Mouse (Mus musculus) midbrain, embryonic 12.5 days (tissue): ENCODE measurements around the gene Sec31a. TPM values are rescaled to one million over a fixed set of nuclear protein-coding genes. Genes with fewer than 3 reads are reported as not detected.

Source experiments
- ATAC-seq: fragments of 200-750 bp; cut with Nextera tagmentation; 2 replicates; pipeline ENCODE4 v1.8.0; 2017; ENCODE audit warnings: low read depth, moderate TSS enrichment, moderate library complexity; ENCODE audit not compliant: low FRiP score
- H3K27ac ChIP-seq: fragments of 300-500 bp; sonication (generic); replicated peaks from 2 replicates; pipeline ENCODE4 v1.5.1; 2016; ENCODE audit warnings: mild to moderate bottlenecking
- H3K27me3 ChIP-seq: fragments of 300-500 bp; sonication (generic); 2 replicates; pipeline ENCODE4 v1.6.1; 2016; ENCODE audit warnings: mild to moderate bottlenecking
- H3K36me3 ChIP-seq: fragments of 300-500 bp; sonication (generic); 2 replicates; pipeline ENCODE4 v1.6.1; 2016
- H3K4me1 ChIP-seq: fragments of 300-500 bp; sonication (generic); 2 replicates; pipeline ENCODE4 v1.6.1; 2016
- H3K4me2 ChIP-seq: fragments of 300-500 bp; sonication (generic); replicated peaks from 2 replicates; pipeline ENCODE4 v1.6.1; 2016; ENCODE audit warnings: mild to moderate bottlenecking, moderate library complexity
- H3K4me3 ChIP-seq: fragments of 300-500 bp; sonication (generic); 2 replicates; pipeline ENCODE4 v1.5.1; 2016; ENCODE audit warnings: mild to moderate bottlenecking
- H3K9ac ChIP-seq: fragments of 300-500 bp; sonication (generic); replicated peaks from 2 replicates; pipeline ENCODE4 v1.6.1; 2016; ENCODE audit warnings: mild to moderate bottlenecking, moderate library complexity
- H3K9me3 ChIP-seq: fragments of 300-500 bp; sonication (generic); 2 replicates; pipeline ENCODE4 v1.6.1; 2016; ENCODE audit warnings: mild to moderate bottlenecking
- WGBS: fragments of 180-500 bp; shearing (Covaris S2); methylation state at CpG from one replicate; pipeline ENCODE4 v1.1.7; 2016; 5-methylcytosine and 5-hydroxymethylcytosine counted together
- polyA plus RNA-seq: library from polyadenylated mRNA; unstranded; fragments of >200 nt; fragmentation: Nextera tagmentation; extraction: Ambion mirVana; gene quantifications from 2 replicates; pipeline ENCODE4 v1.2.1, GENCODE M21; 2016

The Sec31a gene
- polyA plus RNA-seq, 1 experiment from 2014 or later, result 108 TPM

DNA sequence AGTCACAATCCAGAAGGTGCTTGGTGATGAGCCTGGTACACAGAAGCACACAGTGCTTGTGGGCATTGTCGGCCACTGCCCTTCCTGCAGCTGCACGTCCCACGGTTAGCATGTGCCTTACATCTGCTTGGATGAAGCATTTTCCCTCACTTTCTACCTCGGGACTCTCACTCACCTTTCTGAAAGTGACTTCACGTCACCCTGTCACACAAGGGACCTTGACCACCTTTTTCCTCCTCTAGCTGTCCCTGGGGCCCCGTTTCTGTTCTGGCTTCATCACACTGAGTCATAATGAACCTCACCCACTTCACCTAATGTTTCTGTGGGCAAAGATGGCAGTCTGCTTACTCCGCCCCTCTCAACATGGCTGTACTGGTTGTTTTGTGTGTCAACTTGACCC, 75.0 kb downstream of the Sec31a start:
- no peaks in the 10 kb centered on the region for H3K4me1 ChIP-seq
- H3K9ac ChIP-seq, result no peak overlapping the region
- no peak overlapping the region for H3K4me2 ChIP-seq
- H3K27me3 ChIP-seq, result no peaks in the 10 kb centered on the region
- no peak overlapping the region for H3K4me3 ChIP-seq
- ATAC-seq, result no peak
- WGBS, result 91% methylated on average over 7 of the region's 7 CpGs
- H3K36me3 ChIP-seq, result no peaks in the 10 kb centered on the region
- 0 out of 2 replicates have a peak, but pooled peaks cover 3% of the 10 kb centered on the region for H3K9me3 ChIP-seq
- no peak overlapping the region for H3K27ac ChIP-seq

DNA sequence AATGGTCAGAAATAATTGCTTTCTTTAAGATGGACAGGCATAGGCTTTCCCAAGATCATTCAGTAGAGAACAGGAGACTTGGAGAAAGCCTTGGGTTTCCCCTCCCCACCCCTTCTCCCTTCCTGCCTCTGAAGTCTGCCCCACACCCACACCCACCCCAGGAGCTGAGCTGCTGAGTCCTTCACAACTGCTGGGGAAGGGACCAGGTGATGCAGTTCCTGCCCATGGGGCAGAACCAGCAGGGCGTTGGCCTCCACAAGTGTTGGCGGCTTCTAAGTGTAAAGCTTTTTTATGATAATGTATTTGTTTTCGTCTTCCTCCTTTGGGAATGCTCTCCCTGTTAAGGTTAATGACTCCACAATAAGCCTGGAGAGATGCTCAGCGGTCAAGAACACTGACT, 78.2 kb downstream of the Sec31a start:
- no peak for ATAC-seq
- Histone ChIP-seq H3K9ac (no peak overlapping the region), H3K4me1 (peaks cover under 1% of the 10 kb centered on the region), H3K27me3 (no peaks in the 10 kb centered on the region), H3K36me3 (no peaks in the 10 kb centered on the region), H3K27ac (no peak overlapping the region), H3K4me2 (no peak overlapping the region), H3K9me3 (no peaks in the 10 kb centered on the region), H3K4me3 (no peak overlapping the region)
- 80% methylated on average over 4 of the region's 4 CpGs for WGBS

DNA sequence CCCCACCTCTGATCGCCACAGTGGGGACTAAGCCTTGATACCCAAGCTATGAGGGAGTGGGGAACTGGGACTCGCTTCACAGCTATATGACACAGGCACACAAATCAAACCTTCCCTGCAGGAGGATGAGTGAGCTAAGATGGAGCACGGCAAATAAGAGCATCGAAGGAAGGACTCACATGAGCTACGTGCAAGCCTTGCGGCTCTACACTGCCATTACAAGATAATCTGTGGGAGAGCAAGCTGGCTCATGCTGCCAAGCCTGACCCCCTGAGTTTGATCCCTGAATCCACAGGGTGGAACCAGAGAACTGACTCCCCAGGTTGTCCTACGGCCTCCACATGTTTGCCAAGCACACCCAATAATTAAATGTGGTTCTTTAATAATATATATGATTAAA, 79.2 kb downstream of the Sec31a start:
- H3K4me2 ChIP-seq, result no peak overlapping the region

DNA sequence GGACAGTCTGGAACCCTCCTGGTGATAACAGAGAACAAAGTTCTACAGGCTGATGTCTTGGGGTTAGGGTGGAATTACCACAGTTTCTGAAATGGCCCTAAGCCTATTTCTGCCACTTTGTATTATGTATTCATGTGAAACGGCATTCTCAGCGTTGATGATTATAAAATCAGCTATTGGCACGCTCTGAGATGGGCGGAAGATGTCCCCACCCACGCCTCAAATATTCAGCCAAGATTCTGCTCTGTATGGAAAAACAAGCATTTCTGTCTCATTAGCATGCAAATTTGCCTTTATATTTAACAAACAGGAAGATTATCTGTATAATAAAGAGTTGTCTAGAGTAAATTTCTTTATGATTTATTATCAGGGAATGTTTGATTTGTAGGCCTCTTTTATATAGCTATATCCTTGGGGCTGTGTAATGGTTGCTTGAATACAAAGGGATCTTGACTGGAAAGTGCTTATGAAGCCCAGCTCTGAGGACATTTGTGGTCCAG, 80.4 kb downstream of the Sec31a start:
- H3K4me3 ChIP-seq, result no peak overlapping the region
- H3K27me3 ChIP-seq, result no peaks in the 10 kb centered on the region
- no peaks in the 10 kb centered on the region for H3K9me3 ChIP-seq
- H3K27ac ChIP-seq, result no peak overlapping the region
- no peaks in the 10 kb centered on the region for H3K36me3 ChIP-seq
- WGBS, result 86% methylated on average over 5 of the region's 5 CpGs
- no peak for ATAC-seq
- peaks cover 4% of the 10 kb centered on the region for H3K4me1 ChIP-seq
- H3K4me2 ChIP-seq, result no peak overlapping the region
- no peak overlapping the region for H3K9ac ChIP-seq

More for the DNA sequence above, 79.2 kb downstream of the Sec31a start:
- no peak overlapping the region for H3K9ac ChIP-seq
- H3K9me3 ChIP-seq, result no peaks in the 10 kb centered on the region
- H3K27me3 ChIP-seq, result no peaks in the 10 kb centered on the region
- H3K27ac ChIP-seq, result no peak overlapping the region
- no peak for ATAC-seq
- no peaks in the 10 kb centered on the region for H3K36me3 ChIP-seq
- H3K4me1 ChIP-seq, result peaks cover 4% of the 10 kb centered on the region
- H3K4me3 ChIP-seq, result no peak overlapping the region
- WGBS, result 83% methylated on average over 7 of the region's 7 CpGs

DNA sequence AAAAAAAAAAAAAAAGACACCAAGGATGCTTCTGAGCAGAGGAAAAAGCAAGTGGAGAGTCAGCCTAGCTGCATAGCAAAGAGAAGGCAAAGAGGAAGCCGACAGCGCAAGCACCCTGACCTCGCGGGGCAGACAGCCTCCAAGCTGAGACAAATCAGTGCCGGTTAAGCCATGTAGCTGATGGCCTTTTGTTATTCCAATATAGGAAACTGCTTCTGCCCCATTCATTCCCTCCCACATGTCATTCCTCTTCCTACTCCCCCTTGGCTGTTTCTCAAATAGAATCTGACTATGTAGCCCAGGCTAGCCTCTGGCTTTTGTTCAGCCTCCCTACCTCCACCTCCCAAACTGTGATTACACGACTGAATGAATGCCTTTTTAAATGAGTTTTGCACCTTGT, 81.3 kb downstream of the Sec31a start:
- Histone ChIP-seq H3K27me3 (no peaks in the 10 kb centered on the region), H3K4me3 (no peak overlapping the region), H3K9ac (no peak overlapping the region), H3K4me1 (peaks cover 4% of the 10 kb centered on the region), H3K4me2 (no peak overlapping the region), H3K27ac (no peak overlapping the region), H3K36me3 (no peaks in the 10 kb centered on the region), H3K9me3 (no peaks in the 10 kb centered on the region)
- 40% methylated on average over 6 of the region's 6 CpGs for WGBS
- no peak for ATAC-seq

DNA sequence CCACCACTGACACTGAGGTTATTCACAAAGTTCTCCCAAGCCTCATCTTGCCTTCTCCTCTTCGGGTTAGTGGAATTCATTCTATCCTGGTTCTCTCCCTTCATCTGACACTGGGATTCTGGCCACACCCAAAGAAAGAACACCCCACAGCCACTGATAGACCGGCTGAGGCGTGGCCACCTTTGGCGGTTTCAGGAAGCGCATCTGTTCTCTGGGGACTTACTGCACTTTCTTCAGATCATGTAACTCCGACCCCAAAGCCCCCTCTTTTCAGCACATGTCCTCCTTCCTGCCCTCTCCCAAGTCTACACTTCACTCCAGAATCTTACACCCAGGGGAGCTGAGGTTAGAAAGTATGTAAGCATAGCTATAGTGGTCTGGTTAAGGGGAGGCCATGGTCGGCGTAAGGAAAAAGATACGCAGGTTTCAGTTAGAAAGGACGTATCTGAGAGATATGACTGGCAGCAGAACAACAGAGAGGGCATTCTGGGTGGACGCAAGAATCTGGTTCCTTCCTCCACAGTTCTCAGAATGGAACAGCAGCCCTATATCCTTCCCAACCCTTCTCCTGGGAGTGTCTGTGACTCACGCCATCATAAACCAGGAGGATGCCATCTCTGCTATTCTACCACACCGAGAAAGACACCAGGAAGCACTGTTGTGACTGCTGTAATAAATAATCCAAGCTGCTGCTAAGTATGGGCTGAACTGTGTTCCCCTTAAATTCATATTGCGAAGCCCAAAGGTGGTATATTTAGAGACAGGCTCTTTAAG, 82.2 kb downstream of the Sec31a start:
- Histone ChIP-seq H3K9me3 (no peaks in the 10 kb centered on the region), H3K4me3 (no peak overlapping the region), H3K9ac (no peak overlapping the region), H3K36me3 (no peaks in the 10 kb centered on the region), H3K4me1 (peaks cover 4% of the 10 kb centered on the region), H3K4me2 (no peak overlapping the region), H3K27me3 (no peaks in the 10 kb centered on the region), H3K27ac (no peak overlapping the region)
- WGBS, result 74% methylated on average over 14 of the region's 14 CpGs
- ATAC-seq, result no peak

DNA sequence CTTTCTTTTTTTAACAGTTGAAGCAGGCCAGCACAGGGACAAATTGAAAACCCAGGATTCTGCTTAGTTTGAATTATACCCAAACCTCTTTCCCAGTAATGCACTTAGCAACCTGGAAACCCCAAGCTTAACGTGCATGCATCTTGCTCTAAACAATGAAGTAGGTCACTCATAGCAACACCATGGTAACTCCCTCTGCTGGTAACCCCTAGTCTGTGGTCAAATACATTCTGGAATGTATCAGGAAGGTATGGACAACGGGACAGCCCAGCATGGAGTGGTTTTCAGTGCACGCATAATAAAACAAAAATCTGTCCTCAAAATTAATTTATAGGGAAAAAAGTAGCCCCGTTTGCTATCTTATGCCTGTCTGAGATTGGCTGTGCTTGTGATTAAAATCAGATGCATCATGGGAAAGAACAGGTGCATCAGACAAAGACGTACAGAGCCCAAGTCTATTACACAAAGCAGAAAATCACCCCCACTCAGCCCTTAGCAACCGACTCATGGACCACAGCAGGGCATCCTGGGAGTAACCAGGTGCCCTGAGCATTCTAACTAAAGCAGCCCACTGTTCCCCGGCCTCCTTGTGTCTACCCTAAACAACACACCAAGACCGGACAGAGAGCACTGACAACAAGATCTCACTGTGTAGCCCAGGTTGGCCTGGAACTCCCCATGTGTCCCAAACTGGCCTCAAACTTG, 83.6 kb downstream of the Sec31a start:
- ATAC-seq, result no peak
- Histone ChIP-seq H3K4me3 (no peak overlapping the region), H3K27me3 (no peaks in the 10 kb centered on the region), H3K27ac (no peak overlapping the region), H3K9me3 (no peaks in the 10 kb centered on the region), H3K36me3 (no peaks in the 10 kb centered on the region), H3K4me2 (no peak overlapping the region), H3K4me1 (peaks cover 4% of the 10 kb centered on the region), H3K9ac (no peak overlapping the region)
- WGBS, result 51% methylated on average over 8 of the region's 8 CpGs

DNA sequence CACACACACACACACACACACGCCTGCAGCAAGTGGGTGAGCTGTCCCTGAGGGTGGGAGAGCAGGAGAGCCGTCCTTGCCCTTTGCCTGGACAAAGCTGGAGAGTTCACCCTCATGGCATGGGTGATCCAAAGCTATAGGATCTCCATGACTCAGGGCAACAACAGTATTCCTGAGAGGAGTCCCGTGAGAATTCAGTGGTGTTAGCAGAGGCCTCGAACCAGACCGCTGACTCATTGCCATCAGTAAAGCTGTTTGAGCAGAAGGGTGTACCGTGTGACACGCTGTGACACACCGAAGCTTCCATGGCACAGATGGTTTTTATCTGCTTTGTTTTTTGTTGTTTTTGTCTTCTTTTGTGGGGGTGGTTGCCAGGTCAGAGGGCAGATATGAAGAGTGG, 84.4 kb downstream of the Sec31a start:
- WGBS, result 84% methylated on average over 8 of the region's 8 CpGs
- H3K9ac ChIP-seq, result no peak overlapping the region
- H3K4me3 ChIP-seq, result no peak overlapping the region
- no peaks in the 10 kb centered on the region for H3K36me3 ChIP-seq
- no peak overlapping the region for H3K27ac ChIP-seq
- peaks cover 4% of the 10 kb centered on the region for H3K4me1 ChIP-seq
- no peaks in the 10 kb centered on the region for H3K9me3 ChIP-seq
- H3K4me2 ChIP-seq, result no peak overlapping the region
- 0 out of 2 replicates have a peak, but pooled peaks have one; percentile 23 for ATAC-seq
- no peaks in the 10 kb centered on the region for H3K27me3 ChIP-seq

DNA sequence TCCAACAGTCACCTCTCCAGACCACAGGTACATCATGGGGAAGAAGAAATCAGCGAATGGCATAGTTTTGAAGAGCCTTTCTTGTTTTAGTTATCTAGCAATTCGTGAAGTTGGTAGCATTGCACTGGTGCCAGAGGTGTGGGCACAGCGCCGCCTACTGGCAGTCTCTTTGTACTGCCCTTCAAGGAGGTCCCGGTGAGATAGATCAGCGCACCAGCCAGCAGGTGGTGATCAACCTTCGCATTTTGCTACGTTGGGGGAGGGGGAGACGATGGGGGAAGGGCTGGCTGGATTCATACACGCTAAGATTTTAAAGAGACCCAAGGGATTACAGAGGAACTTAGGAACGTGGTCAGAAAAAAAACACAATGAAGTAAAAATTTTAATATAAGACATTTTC, 94.0 kb downstream of the Sec31a start:
- no peak overlapping the region for H3K27ac ChIP-seq
- no peaks in the 10 kb centered on the region for H3K36me3 ChIP-seq
- WGBS, result 3% methylated on average over 11 of the region's 11 CpGs
- H3K4me2 ChIP-seq, result peak overlapping the region; percentile 30
- H3K27me3 ChIP-seq, result no peaks in the 10 kb centered on the region
- no peak overlapping the region for H3K9ac ChIP-seq
- H3K4me1 ChIP-seq, result 0 out of 2 replicates have a peak, but pooled peaks cover 5% of the 10 kb centered on the region
- ATAC-seq, result peak; percentile 76
- no peaks in the 10 kb centered on the region for H3K9me3 ChIP-seq
- H3K4me3 ChIP-seq, result no peak overlapping the region

DNA sequence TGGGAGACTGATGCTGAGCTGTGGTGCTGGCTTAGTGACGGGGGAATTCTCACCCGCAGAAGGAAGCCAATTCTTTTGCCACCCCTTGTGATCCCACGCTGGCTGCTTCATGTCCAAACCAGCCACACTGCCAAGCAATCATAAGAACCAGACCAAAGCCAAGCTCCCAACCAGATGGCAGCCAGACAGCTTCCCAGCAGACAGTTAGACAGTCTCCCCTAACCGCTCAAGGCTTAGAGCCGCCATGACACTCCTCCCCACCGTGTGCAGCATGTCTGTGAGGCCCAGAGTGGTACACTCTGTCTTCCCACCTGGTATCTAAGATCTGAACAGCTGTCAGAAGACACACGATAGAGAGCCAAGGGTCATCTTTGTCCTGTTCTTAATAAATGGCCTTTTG, 98.2 kb downstream of the Sec31a start:
- Histone ChIP-seq H3K27me3 (no peaks in the 10 kb centered on the region), H3K27ac (no peak overlapping the region), H3K4me3 (no peak overlapping the region), H3K36me3 (no peaks in the 10 kb centered on the region), H3K9ac (no peak overlapping the region), H3K4me1 (0 out of 2 replicates have a peak, but pooled peaks cover 5% of the 10 kb centered on the region), H3K4me2 (no peak overlapping the region), H3K9me3 (no peaks in the 10 kb centered on the region)
- 84% methylated on average over 7 of the region's 7 CpGs for WGBS
- no peak for ATAC-seq

DNA sequence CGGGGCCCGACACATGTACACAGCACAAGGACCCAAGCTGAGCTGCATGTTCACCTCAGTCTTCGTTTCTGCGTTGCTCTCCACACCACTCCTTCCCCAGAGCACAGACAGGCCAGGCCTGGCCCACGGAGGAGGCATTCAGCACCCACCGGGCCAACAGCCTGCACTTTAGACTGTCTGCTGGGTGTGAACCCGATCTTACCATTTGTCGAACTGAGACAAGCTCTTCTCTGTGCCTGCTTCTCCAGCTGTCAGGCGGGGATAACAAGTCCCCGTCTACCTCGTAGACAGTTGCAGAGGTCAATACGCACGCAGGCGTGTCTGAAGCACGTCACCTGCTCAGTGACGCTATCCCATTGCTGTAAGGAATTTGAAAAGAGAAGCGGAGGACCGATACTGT, 99.0 kb downstream of the Sec31a start:
- H3K9ac ChIP-seq, result no peak overlapping the region
- H3K36me3 ChIP-seq, result no peaks in the 10 kb centered on the region
- no peak overlapping the region for H3K4me3 ChIP-seq
- 89% methylated on average over 18 of the region's 18 CpGs for WGBS
- H3K4me2 ChIP-seq, result no peak overlapping the region
- no peaks in the 10 kb centered on the region for H3K27me3 ChIP-seq
- no peak overlapping the region for H3K27ac ChIP-seq
- 0 out of 2 replicates have a peak, but pooled peaks cover under 1% of the 10 kb centered on the region for H3K4me1 ChIP-seq
- H3K9me3 ChIP-seq, result no peaks in the 10 kb centered on the region
- no peak for ATAC-seq

DNA sequence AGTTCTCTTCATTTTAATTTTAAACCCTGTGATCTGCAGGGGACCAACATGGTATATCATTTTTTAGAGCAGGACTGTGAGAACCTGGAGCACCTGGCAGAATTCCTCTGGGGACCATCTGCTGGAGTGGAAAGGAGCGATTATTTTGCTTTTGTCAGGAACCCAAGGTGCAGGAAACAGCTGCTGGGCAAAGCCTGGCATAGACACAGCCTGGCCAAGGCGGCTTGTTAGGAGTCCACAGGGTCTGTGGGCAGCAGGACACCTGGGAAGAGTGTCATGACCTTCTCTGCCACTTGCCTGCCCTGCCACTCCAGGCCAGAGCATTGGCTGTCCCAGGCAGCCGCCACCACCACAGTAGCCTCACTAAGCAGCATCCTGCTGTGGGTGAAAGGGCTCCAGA, 100.4 kb downstream of the Sec31a start:
- Histone ChIP-seq H3K4me3 (no peak overlapping the region), H3K4me1 (no peaks in the 10 kb centered on the region), H3K9ac (no peak overlapping the region), H3K4me2 (no peak overlapping the region), H3K9me3 (no peaks in the 10 kb centered on the region), H3K36me3 (no peaks in the 10 kb centered on the region), H3K27me3 (no peaks in the 10 kb centered on the region), H3K27ac (no peak overlapping the region)
- 35% methylated on average over 3 of the region's 3 CpGs for WGBS
- no peak for ATAC-seq
